Mouse (Mus musculus) CH12.LX (cell line): ENCODE measurements around the gene Rgs16. TPM values are rescaled to one million over a fixed set of nuclear protein-coding genes. Genes with fewer than 3 reads are reported as not detected.

Experiments used
- DNase-seq: peaks from one replicate; pipeline ENCODE4 v3.0.0-alpha.2; 2013; ENCODE audit errors: extremely low read depth
- H3K27ac ChIP-seq: 2 replicates; pipeline ENCODE4 v1.5.1; 2012; ENCODE audit warnings: low read depth, mild to moderate bottlenecking, control low read depth, moderate library complexity; ENCODE audit not compliant: insufficient read depth
- H3K27me3 ChIP-seq: replicated peaks from 2 replicates; pipeline ENCODE3; 2012; ENCODE audit warnings: inconsistent platforms
- H3K36me3 ChIP-seq, 2 experiments: replicated peaks in 1 of 2; 2 replicates each; pipeline versions ENCODE3 to v1.6.1; 2012; ENCODE audit warnings: inconsistent platforms in 1 of 2, low read length in 1 of 2, mild to moderate bottlenecking in 1 of 2, mixed read lengths in 1 of 2, moderate library complexity in 1 of 2; ENCODE audit not compliant: control insufficient read depth in 1 of 2, insufficient read depth in 1 of 2
- H3K4me1 ChIP-seq, 2 experiments: 2 replicates each; pipeline ENCODE4 v1.6.1; 2012; ENCODE audit warnings: inconsistent platforms in 1 of 2, moderate library complexity in 1 of 2; ENCODE audit not compliant: insufficient read depth in 2 of 2, control insufficient read depth in 1 of 2
- H3K4me2 ChIP-seq: 2 replicates; pipeline ENCODE4 v1.6.1; 2012; ENCODE audit warnings: low read depth, mild to moderate bottlenecking, control low read depth; ENCODE audit not compliant: poor library complexity, insufficient read depth, severe bottlenecking
- H3K4me3 ChIP-seq, 3 experiments: fragments of 150-350 bp in 1 of 3; sonication (generic) in 1 of 3; replicated peaks in 1 of 3; 2 replicates each; pipeline versions ENCODE3 to v1.5.1; 2011 to 2012; ENCODE audit warnings: low read depth in 2 of 3, low read length in 2 of 3, mild to moderate bottlenecking in 2 of 3, moderate library complexity in 2 of 3, control low read depth in 1 of 3, improper control_type of control experiment in 1 of 3, inconsistent platforms in 1 of 3, mixed read lengths in 1 of 3; ENCODE audit not compliant: poor library complexity in 1 of 3
- H3K79me2 ChIP-seq: replicated peaks from 2 replicates; pipeline ENCODE4 v1.6.1; 2012; ENCODE audit warnings: mild to moderate bottlenecking, moderate library complexity; ENCODE audit not compliant: control insufficient read depth, poor library complexity, insufficient read depth, severe bottlenecking; ENCODE audit errors: extremely low read depth
- H3K9ac ChIP-seq: 2 replicates; pipeline ENCODE4 v1.6.1; 2012; ENCODE audit warnings: low read depth, mild to moderate bottlenecking, control low read depth, moderate library complexity; ENCODE audit not compliant: insufficient read depth
- H3K9me3 ChIP-seq: replicated peaks from 2 replicates; pipeline ENCODE3; 2012; ENCODE audit warnings: low read length, inconsistent platforms, mixed read lengths
- CHD1 ChIP-seq: IDR thresholded peaks from 2 replicates; pipeline ENCODE4 v1.6.1; 2012; ENCODE audit warnings: low read depth, low read length, improper control_type of control experiment, inconsistent platforms
- CHD2 ChIP-seq: IDR thresholded peaks from 2 replicates; pipeline ENCODE4 v1.6.1; 2011; ENCODE audit warnings: low read length, improper control_type of control experiment
- E2F4 ChIP-seq: IDR thresholded peaks from 2 replicates; pipeline ENCODE4 v1.6.1; 2011; ENCODE audit warnings: low read depth, low read length, improper control_type of control experiment; ENCODE audit not compliant: insufficient replicate concordance
- ELF1 ChIP-seq: IDR thresholded peaks from 2 replicates; pipeline ENCODE4 v1.6.1; 2014; ENCODE audit warnings: low read depth, mild to moderate bottlenecking, inconsistent platforms, low read length, improper control_type of control experiment
- HCFC1 ChIP-seq: IDR thresholded peaks from 2 replicates; pipeline ENCODE4 v1.6.1; 2012; ENCODE audit warnings: low read depth, mild to moderate bottlenecking, inconsistent platforms, low read length, improper control_type of control experiment
- IRF4 ChIP-seq: IDR thresholded peaks from 2 replicates; pipeline ENCODE4 v1.6.1; 2014; ENCODE audit warnings: low read depth, mild to moderate bottlenecking, inconsistent platforms, low read length, improper control_type of control experiment
- JUN ChIP-seq: IDR thresholded peaks from 2 replicates; pipeline ENCODE4 v1.6.1; 2011; ENCODE audit warnings: low read depth, mild to moderate bottlenecking, low read length, improper control_type of control experiment, moderate library complexity; ENCODE audit not compliant: insufficient read depth
- JUND ChIP-seq: conservative IDR thresholded peaks from 2 replicates; pipeline ENCODE4 v1.6.1; 2011; ENCODE audit warnings: low read depth, low read length, improper control_type of control experiment
- KAT2A ChIP-seq: IDR thresholded peaks from 2 replicates; pipeline ENCODE4 v1.6.1; 2012; ENCODE audit warnings: low read length, improper control_type of control experiment, inconsistent platforms; ENCODE audit not compliant: insufficient replicate concordance
- MAFK ChIP-seq: IDR thresholded peaks from 2 replicates; pipeline ENCODE4 v1.6.1; 2011; ENCODE audit warnings: low read length, improper control_type of control experiment; ENCODE audit not compliant: insufficient replicate concordance
- MAX ChIP-seq: IDR thresholded peaks from 2 replicates; pipeline ENCODE4 v1.6.1; 2011; ENCODE audit warnings: low read length, improper control_type of control experiment
- MEF2A ChIP-seq: IDR thresholded peaks from 2 replicates; pipeline ENCODE4 v1.6.1; 2014; ENCODE audit warnings: low read depth, mild to moderate bottlenecking, inconsistent platforms, low read length, improper control_type of control experiment, borderline replicate concordance
- NELFE ChIP-seq: IDR thresholded peaks from 2 replicates; pipeline ENCODE4 v1.6.1; 2011; ENCODE audit warnings: low read depth, low read length, improper control_type of control experiment
- POLR2AphosphoS2 ChIP-seq: IDR thresholded peaks from 2 replicates; pipeline ENCODE4 v1.6.1; 2011; ENCODE audit warnings: low read depth, low read length, improper control_type of control experiment
- RAD21 ChIP-seq: IDR thresholded peaks from 2 replicates; pipeline ENCODE4 v1.6.1; 2011; ENCODE audit warnings: low read depth, mild to moderate bottlenecking, low read length, improper control_type of control experiment, moderate library complexity
- RCOR1 ChIP-seq: conservative IDR thresholded peaks from 2 replicates; pipeline ENCODE4 v1.6.1; 2012; ENCODE audit warnings: low read depth, mild to moderate bottlenecking, inconsistent platforms, low read length, improper control_type of control experiment
- TBP ChIP-seq: conservative IDR thresholded peaks from 2 replicates; pipeline ENCODE4 v1.6.1; 2011; ENCODE audit warnings: low read depth, low read length, improper control_type of control experiment
- UBTF ChIP-seq: IDR thresholded peaks from 2 replicates; pipeline ENCODE4 v1.6.1; 2012; ENCODE audit warnings: low read depth, mild to moderate bottlenecking, inconsistent platforms, low read length, improper control_type of control experiment, moderate library complexity
- ZC3H11A ChIP-seq: IDR thresholded peaks from 2 replicates; pipeline ENCODE4 v1.6.1; 2012; ENCODE audit warnings: low read depth, mild to moderate bottlenecking, inconsistent platforms, low read length, improper control_type of control experiment
- ZKSCAN1 ChIP-seq: IDR thresholded peaks from 2 replicates; pipeline ENCODE4 v1.6.1; 2012; ENCODE audit warnings: low read depth, inconsistent platforms, low read length, improper control_type of control experiment, borderline replicate concordance
- ZMIZ1 ChIP-seq: IDR thresholded peaks from 2 replicates; pipeline ENCODE4 v1.6.1; 2012; ENCODE audit warnings: low read depth, mild to moderate bottlenecking, inconsistent platforms, low read length, improper control_type of control experiment
- dilution Hi-C: fragments of 300-500 bp; cut with MboI; formaldehyde crosslinking; loops from 2 replicates; pipeline ENCODE4 v1.14.3; 2020; ENCODE audit warnings: low sequenced_read_pairs; ENCODE audit not compliant: extremely low pct_unique_long_range_greater_than_20kb, extremely low pct_ligation_motif_present
- in situ Hi-C: fragments of 300-500 bp; cut with MboI; formaldehyde crosslinking; loops from 3 replicates; pipeline ENCODE4 v1.14.3; 2019; ENCODE audit warnings: low sequenced_read_pairs, low pct_ligation_motif_present, low pct_unique_long_range_greater_than_20kb, mixed read lengths
- polyA plus RNA-seq: library from polyadenylated mRNA; unstranded; fragments of >175 nt; gene quantifications from 2 replicates; pipeline ENCODE4 v1.2.1, GENCODE M21; 2012; ENCODE audit warnings: low read depth; ENCODE audit not compliant: insufficient read length
- total RNA-seq, 2 experiments: library from RNA; depleted of rRNA; stranded (reverse); fragments of 300-350 nt in 1 of 2; fragments of >200 nt in 1 of 2; gene quantifications; 2 replicates each; pipeline ENCODE4 v1.2.3; 2012 to 2014

Rgs16 gene
- total and polyA plus RNA-seq, 3 experiments, result 0.15 to 0.26 (median 0.21) TPM

GRCm38 (mm10) chr1:153752521-153752920 is 12.4 kb downstream of the Rgs16 start:
- peak overlapping the region; percentile 73 for H3K9ac ChIP-seq
- peak overlapping the region; percentile 62 to 71 (median 63) for H3K4me3 ChIP-seq
- in situ Hi-C loops (no loop called here), dilution Hi-C loops (no loop called here)
- TF ChIP-seq HCFC1, result no peak
- no peak for TF ChIP-seq CHD1
- no peak for TF ChIP-seq MEF2A
- peak; percentile 41; the same call in 1 of the 2 replicates for TF ChIP-seq ELF1
- no peak for TF ChIP-seq UBTF
- peak overlapping the region; percentile 74 for H3K4me2 ChIP-seq
- H3K4me1 ChIP-seq, result peaks cover 3 to 47% of the 10 kb centered on the region in 2 experiments; a peak in 3 of 4 replicates
- no peak for DNase-seq
- no peaks in the 10 kb centered on the region for H3K9me3 ChIP-seq
- H3K79me2 ChIP-seq, result no peaks in the 10 kb centered on the region
- H3K27me3 ChIP-seq, result no peaks in the 10 kb centered on the region
- no peak overlapping the region; the same call in 1 of the 2 replicates for H3K27ac ChIP-seq
- peaks cover 4 to 30% of the 10 kb centered on the region in 2 experiments for H3K36me3 ChIP-seq

- Histone ChIP-seq H3K4me2 (no peak overlapping the region), H3K36me3 (peaks cover 8 to 41% of the 10 kb centered on the region in 2 experiments), H3K27ac (no peak overlapping the region), H3K9ac (no peak overlapping the region), H3K27me3 (no peaks in the 10 kb centered on the region), H3K79me2 (no peaks in the 10 kb centered on the region), H3K4me1 (peaks cover 3 to 38% of the 10 kb centered on the region in 2 experiments; a peak in 3 of 4 replicates), H3K4me3 (no peak overlapping the region)
- no peak for DNase-seq
- in situ Hi-C loops, result no loop called here
- dilution Hi-C loops, result no loop called here
- TF ChIP-seq RCOR1 (no peak), NELFE (no peak), TBP (no peak), IRF4 (no peak), JUN (no peak), UBTF (no peak), E2F4 (no peak), ZC3H11A (no peak), MAX (no peak), ZMIZ1 (no peak), RAD21 (no peak), MAFK (no peak), ZKSCAN1 (no peak), POLR2AphosphoS2 (no peak), CHD2 (no peak), KAT2A (no peak), JUND (no peak), MEF2A (no peak)
- TF ChIP-seq, all 38 proteins: peak for 0
- no peaks in the 10 kb centered on the region for H3K9me3 ChIP-seq
These were observed 13.7 kb downstream of the Rgs16 start for GRCm38 (mm10) chr1:153753725-153754464.
